Mouse (Mus musculus) erythroblast, embryonic 14.5 days (primary cell): ENCODE results near the gene Lifr. TPM values are rescaled to one million over a fixed set of nuclear protein-coding genes. Genes with fewer than 3 reads are reported as not detected.

Experiments
- H3K27me3 ChIP-seq: 2 replicates; pipeline ENCODE4 v1.6.1; 2012; ENCODE audit warnings: inconsistent platforms; ENCODE audit not compliant: control insufficient read depth
- H3K36me3 ChIP-seq: 2 replicates; pipeline ENCODE4 v1.6.1; 2012; ENCODE audit warnings: mild to moderate bottlenecking, inconsistent platforms; ENCODE audit not compliant: control insufficient read depth
- H3K4me1 ChIP-seq: 2 replicates; pipeline ENCODE4 v1.6.1; 2012; ENCODE audit warnings: inconsistent platforms; ENCODE audit not compliant: control insufficient read depth
- H3K4me3 ChIP-seq: replicated peaks from 2 replicates; pipeline ENCODE3; 2012; ENCODE audit warnings: moderate library complexity, mild to moderate bottlenecking, inconsistent platforms
- H3K9me3 ChIP-seq: 2 replicates; pipeline ENCODE4 v1.6.1; 2012; ENCODE audit warnings: low read length, inconsistent platforms, mixed read lengths; ENCODE audit not compliant: control insufficient read depth
- GATA1 ChIP-seq: IDR thresholded peaks from 2 replicates; pipeline ENCODE4 v1.6.1; 2012; ENCODE audit warnings: low read length, inconsistent platforms, mixed read lengths
- TAL1 ChIP-seq: IDR thresholded peaks from 3 replicates; pipeline ENCODE4 v1.6.1; 2012; ENCODE audit warnings: low read length, inconsistent platforms, mixed read lengths
- polyA plus RNA-seq: library from polyadenylated mRNA; stranded (reverse); fragments of >175 nt; gene quantifications from 2 replicates; pipeline ENCODE4 v1.2.3, GENCODE M21; 2012

Lifr gene
- polyA plus RNA-seq, 1 experiment = not detected

- Histone ChIP-seq H3K4me3 (no peak overlapping the region), H3K4me1 (no peaks in the 10 kb centered on the region), H3K27me3 (no peaks in the 10 kb centered on the region), H3K9me3 (no peaks in the 10 kb centered on the region), H3K36me3 (no peaks in the 10 kb centered on the region)
- TF ChIP-seq GATA1 (no peak), TAL1 (no peak)
Observed at GRCm38 (mm10) chr15:7233393-7234090, 143.1 kb downstream of the Lifr start.

- TF ChIP-seq TAL1 = no peak
- TF ChIP-seq GATA1 = no peak
- Histone ChIP-seq H3K4me3 (no peak overlapping the region), H3K27me3 (no peaks in the 10 kb centered on the region), H3K4me1 (no peaks in the 10 kb centered on the region), H3K36me3 (no peaks in the 10 kb centered on the region), H3K9me3 (no peaks in the 10 kb centered on the region)
Observed at GRCm38 (mm10) chr15:7239904-7240303, 149.5 kb downstream of the Lifr start.

GRCm38 (mm10) chr15:7240950-7241349 lies 150.5 kb downstream of the Lifr start:
- Histone ChIP-seq H3K4me3 (no peak overlapping the region), H3K9me3 (no peaks in the 10 kb centered on the region), H3K36me3 (no peaks in the 10 kb centered on the region), H3K27me3 (no peaks in the 10 kb centered on the region), H3K4me1 (no peaks in the 10 kb centered on the region)
- no peak for TF ChIP-seq GATA1
- TF ChIP-seq TAL1 = no peak

- Histone ChIP-seq H3K27me3 (no peaks in the 10 kb centered on the region), H3K4me3 (no peak overlapping the region)
- no peak for TF ChIP-seq GATA1
- TF ChIP-seq TAL1 = no peak
Observed at GRCm38 (mm10) chr15:7242161-7242850, 151.9 kb downstream of the Lifr start.

More at GRCm38 (mm10) chr15:7242161-7242850, 151.9 kb downstream of the Lifr start:
- H3K9me3 ChIP-seq = no peaks in the 10 kb centered on the region
- no peaks in the 10 kb centered on the region for H3K4me1 ChIP-seq
- H3K36me3 ChIP-seq = no peaks in the 10 kb centered on the region

Other genes starting within 250 kb of the Lifr start
- gene Osmr, start 215.6 kb upstream of the Lifr start, polyA plus RNA-seq = not detected in 2 replicates